Mouse (Mus musculus): ENCODE data around the gene Rassf5. TPM values are rescaled to one million over a fixed set of nuclear protein-coding genes. Genes with fewer than 3 reads are reported as not detected.

Rassf5 gene
- polyA plus RNA-seq, 1 experiment from 2014 or later, result 1.00 TPM

GRCm38 (mm10) chr1:131181642-131182527 is 63.2 kb downstream of the Rassf5 start:
- no peaks in the 10 kb centered on the region; the same call in 1 of the 2 replicates for H3K36me3 ChIP-seq (ENCODE audit: control insufficient read depth, insufficient read depth, low read length)
- no peak overlapping the region for H3K4me2 ChIP-seq
- H3K9ac ChIP-seq (ENCODE audit: low read length), result no peak overlapping the region
- H3K27ac ChIP-seq (ENCODE audit: low read depth, low read length), result no peak overlapping the region
- ATAC-seq (ENCODE audit: low FRiP score) (peak; percentile 45), DNase-seq (ENCODE audit: low spot score, missing footprints) (peak; percentile 94)
- WGBS, result 67% methylated on average over 9 of the region's 9 CpGs
- no peak overlapping the region for H3K4me3 ChIP-seq (ENCODE audit: low read depth, low read length)
- H3K27me3 ChIP-seq (ENCODE audit: control insufficient read depth, insufficient read depth, low read length), result no peaks in the 10 kb centered on the region
- no peaks in the 10 kb centered on the region for H3K9me3 ChIP-seq (ENCODE audit: control insufficient read depth, low read length)
- no peaks in the 10 kb centered on the region for H3K4me1 ChIP-seq (ENCODE audit: control insufficient read depth, insufficient read depth, low read length)

GRCm38 (mm10) chr1:131180386-131180785 is 64.7 kb downstream of the Rassf5 start:
- H3K4me2 ChIP-seq, result no peak overlapping the region
- no peaks in the 10 kb centered on the region for H3K27me3 ChIP-seq (ENCODE audit: control insufficient read depth, insufficient read depth, low read length)
- no peak overlapping the region for H3K9ac ChIP-seq (ENCODE audit: low read length)
- H3K4me1 ChIP-seq (ENCODE audit: control insufficient read depth, insufficient read depth, low read length), result no peaks in the 10 kb centered on the region
- no peak overlapping the region for H3K27ac ChIP-seq (ENCODE audit: low read depth, low read length)
- no peaks in the 10 kb centered on the region; the same call in 1 of the 2 replicates for H3K36me3 ChIP-seq (ENCODE audit: control insufficient read depth, insufficient read depth, low read length)
- H3K9me3 ChIP-seq (ENCODE audit: control insufficient read depth, low read length), result no peaks in the 10 kb centered on the region
- ATAC-seq (ENCODE audit: low FRiP score) (no peak), DNase-seq (ENCODE audit: low spot score, missing footprints) (peak; percentile 19)
- WGBS, result 95% methylated on average over 7 of the region's 7 CpGs
- H3K4me3 ChIP-seq (ENCODE audit: low read depth, low read length), result no peak overlapping the region

- no peak overlapping the region for H3K4me2 ChIP-seq
- H3K4me1 ChIP-seq (ENCODE audit: control insufficient read depth, insufficient read depth, low read length), result no peaks in the 10 kb centered on the region
- peaks cover 2% of the 10 kb centered on the region; the same call in 1 of the 2 replicates for H3K36me3 ChIP-seq (ENCODE audit: control insufficient read depth, insufficient read depth, low read length)
- no peak overlapping the region for H3K27ac ChIP-seq (ENCODE audit: low read depth, low read length)
- ATAC-seq (ENCODE audit: low FRiP score), result no peak
- no peak overlapping the region for H3K4me3 ChIP-seq (ENCODE audit: low read depth, low read length)
- H3K27me3 ChIP-seq (ENCODE audit: control insufficient read depth, insufficient read depth, low read length), result no peaks in the 10 kb centered on the region
- H3K9ac ChIP-seq (ENCODE audit: low read length), result no peak overlapping the region
- WGBS, result 86% methylated on average over 5 of the region's 5 CpGs
- DNase-seq (ENCODE audit: low spot score, missing footprints), result peak; percentile 73
- no peaks in the 10 kb centered on the region for H3K9me3 ChIP-seq (ENCODE audit: control insufficient read depth, low read length)
Observed at GRCm38 (mm10) chr1:131178083-131178482, 67.0 kb downstream of the Rassf5 start.

- H3K9me3 ChIP-seq (ENCODE audit: control insufficient read depth, low read length), result no peaks in the 10 kb centered on the region
- no peaks in the 10 kb centered on the region for H3K27me3 ChIP-seq (ENCODE audit: control insufficient read depth, insufficient read depth, low read length)
- no peaks in the 10 kb centered on the region for H3K4me1 ChIP-seq (ENCODE audit: control insufficient read depth, insufficient read depth, low read length)
- H3K4me3 ChIP-seq (ENCODE audit: low read depth, low read length), result no peak overlapping the region
- no peak overlapping the region for H3K4me2 ChIP-seq
- WGBS, result 89% methylated on average over 4 of the region's 4 CpGs
- ATAC-seq (ENCODE audit: low FRiP score), result no peak
- no peak overlapping the region for H3K27ac ChIP-seq (ENCODE audit: low read depth, low read length)
- DNase-seq (ENCODE audit: low spot score, missing footprints), result peak; percentile 54
- no peak overlapping the region for H3K9ac ChIP-seq (ENCODE audit: low read length)
- H3K36me3 ChIP-seq (ENCODE audit: control insufficient read depth, insufficient read depth, low read length), result peaks cover 5% of the 10 kb centered on the region; the same call in 1 of the 2 replicates
Observed at GRCm38 (mm10) chr1:131177249-131177648, 67.8 kb downstream of the Rassf5 start.

- Histone ChIP-seq H3K9me3 (ENCODE audit: control insufficient read depth, low read length) (no peaks in the 10 kb centered on the region), H3K27ac (ENCODE audit: low read depth, low read length) (no peak overlapping the region), H3K9ac (ENCODE audit: low read length) (no peak overlapping the region), H3K27me3 (ENCODE audit: control insufficient read depth, insufficient read depth, low read length) (no peaks in the 10 kb centered on the region), H3K4me1 (ENCODE audit: control insufficient read depth, insufficient read depth, low read length) (no peaks in the 10 kb centered on the region), H3K36me3 (ENCODE audit: control insufficient read depth, insufficient read depth, low read length) (peaks cover 13% of the 10 kb centered on the region), H3K4me2 (no peak overlapping the region), H3K4me3 (ENCODE audit: low read depth, low read length) (no peak overlapping the region)
- ATAC-seq (ENCODE audit: low FRiP score) (no peak), DNase-seq (ENCODE audit: low spot score, missing footprints) (peak; percentile 69)
- 93% methylated on average over 8 of the region's 8 CpGs for WGBS
Observed at GRCm38 (mm10) chr1:131175819-131176218, 69.2 kb downstream of the Rassf5 start.

GRCm38 (mm10) chr1:131175189-131175588 is 69.9 kb downstream of the Rassf5 start:
- WGBS, result 95% methylated on average over 1 of the region's 1 CpGs
- Histone ChIP-seq H3K27ac (ENCODE audit: low read depth, low read length) (no peak overlapping the region), H3K9ac (ENCODE audit: low read length) (no peak overlapping the region), H3K9me3 (ENCODE audit: control insufficient read depth, low read length) (no peaks in the 10 kb centered on the region), H3K36me3 (ENCODE audit: control insufficient read depth, insufficient read depth, low read length) (peaks cover 13% of the 10 kb centered on the region), H3K4me1 (ENCODE audit: control insufficient read depth, insufficient read depth, low read length) (no peaks in the 10 kb centered on the region), H3K27me3 (ENCODE audit: control insufficient read depth, insufficient read depth, low read length) (no peaks in the 10 kb centered on the region), H3K4me3 (ENCODE audit: low read depth, low read length) (no peak overlapping the region), H3K4me2 (no peak overlapping the region)
- ATAC-seq (ENCODE audit: low FRiP score) (no peak), DNase-seq (ENCODE audit: low spot score, missing footprints) (peak; percentile 47)

GRCm38 (mm10) chr1:131174299-131174861 is 70.7 kb downstream of the Rassf5 start:
- H3K9me3 ChIP-seq (ENCODE audit: control insufficient read depth, low read length), result no peaks in the 10 kb centered on the region
- H3K4me2 ChIP-seq, result no peak overlapping the region
- no peak for ATAC-seq (ENCODE audit: low FRiP score)
- DNase-seq (ENCODE audit: low spot score, missing footprints), result peak; percentile 39
- H3K27ac ChIP-seq (ENCODE audit: low read depth, low read length), result no peak overlapping the region
- no peak overlapping the region for H3K9ac ChIP-seq (ENCODE audit: low read length)
- no peak overlapping the region for H3K4me3 ChIP-seq (ENCODE audit: low read depth, low read length)
- WGBS, result 89% methylated on average over 12 of the region's 12 CpGs
- H3K36me3 ChIP-seq (ENCODE audit: control insufficient read depth, insufficient read depth, low read length), result peaks cover 13% of the 10 kb centered on the region
- H3K4me1 ChIP-seq (ENCODE audit: control insufficient read depth, insufficient read depth, low read length), result no peaks in the 10 kb centered on the region
- H3K27me3 ChIP-seq (ENCODE audit: control insufficient read depth, insufficient read depth, low read length), result no peaks in the 10 kb centered on the region

GRCm38 (mm10) chr1:131173809-131174208 is 71.2 kb downstream of the Rassf5 start:
- H3K4me2 ChIP-seq, result no peak overlapping the region
- no peaks in the 10 kb centered on the region for H3K4me1 ChIP-seq (ENCODE audit: control insufficient read depth, insufficient read depth, low read length)
- DNase-seq (ENCODE audit: low spot score, missing footprints) (peak; percentile 12), ATAC-seq (ENCODE audit: low FRiP score) (no peak)
- peaks cover 13% of the 10 kb centered on the region for H3K36me3 ChIP-seq (ENCODE audit: control insufficient read depth, insufficient read depth, low read length)
- H3K9me3 ChIP-seq (ENCODE audit: control insufficient read depth, low read length), result no peaks in the 10 kb centered on the region
- H3K4me3 ChIP-seq (ENCODE audit: low read depth, low read length), result no peak overlapping the region
- no peak overlapping the region for H3K27ac ChIP-seq (ENCODE audit: low read depth, low read length)
- no peak overlapping the region for H3K9ac ChIP-seq (ENCODE audit: low read length)
- no peaks in the 10 kb centered on the region for H3K27me3 ChIP-seq (ENCODE audit: control insufficient read depth, insufficient read depth, low read length)
- WGBS, result 92% methylated on average over 6 of the region's 6 CpGs

- Histone ChIP-seq H3K27me3 (ENCODE audit: control insufficient read depth, insufficient read depth, low read length) (no peaks in the 10 kb centered on the region), H3K9ac (ENCODE audit: low read length) (no peak overlapping the region), H3K9me3 (ENCODE audit: control insufficient read depth, low read length) (no peaks in the 10 kb centered on the region), H3K4me3 (ENCODE audit: low read depth, low read length) (no peak overlapping the region), H3K27ac (ENCODE audit: low read depth, low read length) (no peak overlapping the region), H3K36me3 (ENCODE audit: control insufficient read depth, insufficient read depth, low read length) (peaks cover 15% of the 10 kb centered on the region), H3K4me1 (ENCODE audit: control insufficient read depth, insufficient read depth, low read length) (no peaks in the 10 kb centered on the region), H3K4me2 (no peak overlapping the region)
- DNase-seq (ENCODE audit: low spot score, missing footprints), result peak; percentile 4
- WGBS, result 88% methylated on average over 7 of the region's 7 CpGs
- no peak for ATAC-seq (ENCODE audit: low FRiP score)
Observed at GRCm38 (mm10) chr1:131173001-131173400, 72.1 kb downstream of the Rassf5 start.

All from midbrain, embryonic 11.5 days (tissue).